Mouse (Mus musculus): Measurements from ENCODE around the gene Ppp1r36.

DNA sequence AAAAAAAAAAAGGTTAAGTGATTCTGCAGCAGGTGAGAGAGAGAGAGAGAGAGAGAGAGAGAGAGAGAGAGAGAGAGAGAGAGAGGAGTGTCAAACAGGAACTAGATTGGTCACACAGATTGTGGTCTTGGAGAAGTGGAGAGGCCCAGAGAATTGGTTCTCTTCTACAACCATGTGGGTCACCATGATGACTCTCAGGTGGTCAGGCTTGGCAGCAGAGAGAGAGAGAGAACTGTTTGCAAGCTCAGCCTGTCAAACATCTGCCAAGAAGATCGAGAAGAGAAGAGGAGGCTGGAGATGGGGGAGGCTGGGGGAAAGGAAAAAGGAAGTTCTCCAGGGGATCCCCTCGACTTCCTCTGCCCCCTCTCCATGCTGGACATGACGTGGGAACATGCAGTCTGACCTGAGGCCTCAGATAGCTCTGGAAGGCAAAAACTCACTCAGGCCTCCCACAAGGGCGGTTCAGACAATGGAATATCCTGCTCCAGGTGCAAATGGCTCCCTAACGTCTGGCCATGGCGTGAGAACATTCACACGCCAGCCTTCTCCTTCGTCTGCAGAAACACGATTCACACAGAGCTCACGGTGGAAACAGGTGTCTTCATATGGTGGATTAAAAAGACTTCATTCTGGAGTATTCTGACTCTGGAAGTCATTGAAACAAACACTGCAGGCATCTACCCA lies 56.4 kb downstream of the Ppp1r36 start:
- TF ChIP-seq CTCF (IDR thresholded peaks at IDR 0.05; ENCODE audit: borderline replicate concordance, insufficient read depth, low read depth, low read length) (no peak), POLR2A (IDR thresholded peaks at IDR 0.05; ENCODE audit: borderline replicate concordance, insufficient read depth, low read length) (no peak)

Measured in cerebellum, adult 2 months (tissue).